Mouse (Mus musculus) midbrain, embryonic 14.5 days (tissue): ENCODE measurements around the gene Astn2. TPM values are rescaled to one million over a fixed set of nuclear protein-coding genes. Genes with fewer than 3 reads are reported as not detected.

Experiments used
- ATAC-seq: fragments of 200-750 bp; cut with Nextera tagmentation; 2 replicates; pipeline ENCODE4 v1.8.0; 2017; ENCODE audit warnings: moderate number of reproducible peaks, moderate library complexity; ENCODE audit not compliant: low FRiP score, low TSS enrichment
- DNase-seq: peaks from one replicate; pipeline ENCODE4 v3.0.0-alpha.2; 2015
- H3K27ac ChIP-seq: fragments of 300-500 bp; sonication (generic); replicated peaks from 2 replicates; pipeline ENCODE4 v1.5.1; 2014; ENCODE audit warnings: mild to moderate bottlenecking, low read depth, low read length, moderate library complexity
- H3K27me3 ChIP-seq: fragments of 300-500 bp; sonication (generic); 2 replicates; pipeline ENCODE4 v1.6.1; 2014; ENCODE audit warnings: low read length, control low read depth, mixed read lengths; ENCODE audit not compliant: control insufficient read depth, insufficient read depth
- H3K36me3 ChIP-seq: fragments of 300-500 bp; sonication (generic); 2 replicates; pipeline ENCODE4 v1.6.1; 2014; ENCODE audit warnings: low read length, control low read depth; ENCODE audit not compliant: control insufficient read depth, insufficient read depth
- H3K4me1 ChIP-seq: fragments of 300-500 bp; sonication (generic); 2 replicates; pipeline ENCODE4 v1.6.1; 2014; ENCODE audit warnings: mild to moderate bottlenecking, antibody characterized with exemption, low read length, control low read depth; ENCODE audit not compliant: control insufficient read depth, insufficient read depth
- H3K4me2 ChIP-seq: fragments of 300-500 bp; sonication (generic); 2 replicates; pipeline ENCODE4 v1.6.1; 2014; ENCODE audit warnings: mild to moderate bottlenecking, low read length, moderate library complexity
- H3K4me3 ChIP-seq: fragments of 300-500 bp; sonication (generic); replicated peaks from 2 replicates; pipeline ENCODE4 v1.5.1; 2014; ENCODE audit warnings: low read depth, low read length
- H3K9ac ChIP-seq: fragments of 300-500 bp; sonication (generic); replicated peaks from 2 replicates; pipeline ENCODE4 v1.6.1; 2014; ENCODE audit warnings: mild to moderate bottlenecking, low read length, moderate library complexity
- H3K9me3 ChIP-seq: fragments of 300-500 bp; sonication (generic); 2 replicates; pipeline ENCODE4 v1.6.1; 2016; ENCODE audit warnings: low read length, control low read depth, mixed read lengths; ENCODE audit not compliant: control insufficient read depth
- WGBS: fragments of 180-500 bp; shearing (Covaris S2); extraction: QIAGEN DNeasy Blood & Tissue Kit; methylation state at CpG from one replicate; pipeline ENCODE4 v1.1.7; 2014; 5-methylcytosine and 5-hydroxymethylcytosine counted together
- polyA plus RNA-seq: library from polyadenylated mRNA; unstranded; fragments of >200 nt; fragmentation: Nextera tagmentation; extraction: Ambion mirVana; gene quantifications from 2 replicates; pipeline ENCODE4 v1.2.1, GENCODE M21; 2014

Astn2 gene
- polyA plus RNA-seq, 1 experiment from 2014 or later: 4.4 TPM

GRCm38 (mm10) chr4:65758174-65758874, 646.1 kb downstream of the Astn2 start:
- no peaks in the 10 kb centered on the region for H3K9me3 ChIP-seq
- DNase-seq: peak; percentile 29
- 0 out of 2 replicates have a peak overlapping the region, but pooled peaks have one; percentile 6 for H3K27ac ChIP-seq
- H3K4me2 ChIP-seq: no peak overlapping the region
- no peak overlapping the region for H3K4me3 ChIP-seq
- no peaks in the 10 kb centered on the region for H3K27me3 ChIP-seq
- 55% methylated on average over 5 of the region's 5 CpGs for WGBS
- no peaks in the 10 kb centered on the region for H3K36me3 ChIP-seq
- no peaks in the 10 kb centered on the region for H3K4me1 ChIP-seq
- no peak overlapping the region for H3K9ac ChIP-seq
- ATAC-seq: peak; percentile 24; the same call in 1 of the 2 replicates

- DNase-seq (no peak), ATAC-seq (no peak)
- 94% methylated on average over 3 of the region's 3 CpGs for WGBS
- no peaks in the 10 kb centered on the region for H3K4me1 ChIP-seq
- H3K9ac ChIP-seq: no peak overlapping the region
- no peak overlapping the region for H3K4me2 ChIP-seq
- no peaks in the 10 kb centered on the region for H3K9me3 ChIP-seq
- H3K36me3 ChIP-seq: no peaks in the 10 kb centered on the region
- H3K4me3 ChIP-seq: no peak overlapping the region
- H3K27me3 ChIP-seq: no peaks in the 10 kb centered on the region
- H3K27ac ChIP-seq: no peak overlapping the region
These were observed 651.5 kb downstream of the Astn2 start for GRCm38 (mm10) chr4:65752941-65753340.

GRCm38 (mm10) chr4:65744788-65745187, 659.6 kb downstream of the Astn2 start:
- peaks cover 8% of the 10 kb centered on the region for H3K4me1 ChIP-seq
- no peak overlapping the region for H3K9ac ChIP-seq
- peak overlapping the region; percentile 28 for H3K27ac ChIP-seq
- H3K9me3 ChIP-seq: no peaks in the 10 kb centered on the region
- H3K36me3 ChIP-seq: no peaks in the 10 kb centered on the region
- ATAC-seq: 0 out of 2 replicates have a peak, but pooled peaks have one; percentile 14
- no peak overlapping the region for H3K4me2 ChIP-seq
- H3K4me3 ChIP-seq: no peak overlapping the region
- peak; percentile 8 for DNase-seq
- H3K27me3 ChIP-seq: no peaks in the 10 kb centered on the region

- Histone ChIP-seq H3K36me3 (no peaks in the 10 kb centered on the region), H3K9me3 (no peaks in the 10 kb centered on the region), H3K4me1 (peaks cover 8% of the 10 kb centered on the region), H3K4me3 (no peak overlapping the region), H3K27ac (peak overlapping the region; percentile 28; the same call in 1 of the 2 replicates), H3K9ac (no peak overlapping the region), H3K27me3 (no peaks in the 10 kb centered on the region), H3K4me2 (no peak overlapping the region)
- ATAC-seq: peak; percentile 59; the same call in 1 of the 2 replicates
- 29% methylated on average over 5 of the region's 5 CpGs for whole genome bisulfite sequencing
- DNase-seq: peak; percentile 62
These were observed 660.3 kb downstream of the Astn2 start for GRCm38 (mm10) chr4:65744088-65744610.

- no peak for ATAC-seq
These were observed 661.2 kb downstream of the Astn2 start for GRCm38 (mm10) chr4:65743160-65743691.

GRCm38 (mm10) chr4:65724414-65724813, 680.0 kb downstream of the Astn2 start:
- H3K36me3 ChIP-seq: no peaks in the 10 kb centered on the region
- no peaks in the 10 kb centered on the region for H3K27me3 ChIP-seq
- 65% methylated on average over 6 of the region's 6 CpGs for WGBS

More at GRCm38 (mm10) chr4:65743160-65743691, 661.2 kb downstream of the Astn2 start:
- H3K9me3 ChIP-seq: no peaks in the 10 kb centered on the region
- H3K27me3 ChIP-seq: no peaks in the 10 kb centered on the region
- no peak overlapping the region for H3K4me3 ChIP-seq
- H3K27ac ChIP-seq: peak overlapping the region; percentile 28; the same call in 1 of the 2 replicates
- H3K4me1 ChIP-seq: peaks cover 8% of the 10 kb centered on the region
- no peak overlapping the region for H3K9ac ChIP-seq
- no peaks in the 10 kb centered on the region for H3K36me3 ChIP-seq
- DNase-seq: no peak
- no peak overlapping the region for H3K4me2 ChIP-seq

GRCm38 (mm10) chr4:65719610-65720009, 684.8 kb downstream of the Astn2 start:
- ATAC-seq (no peak), DNase-seq (no peak)
- H3K9ac ChIP-seq: no peak overlapping the region
- H3K4me1 ChIP-seq: no peaks in the 10 kb centered on the region
- no peak overlapping the region for H3K4me3 ChIP-seq
- H3K27ac ChIP-seq: no peak overlapping the region
- no peaks in the 10 kb centered on the region for H3K27me3 ChIP-seq
- H3K9me3 ChIP-seq: no peaks in the 10 kb centered on the region
- 84% methylated on average over 2 of the region's 2 CpGs for WGBS
- H3K36me3 ChIP-seq: no peaks in the 10 kb centered on the region
- no peak overlapping the region for H3K4me2 ChIP-seq

More at GRCm38 (mm10) chr4:65724414-65724813, 680.0 kb downstream of the Astn2 start:
- ATAC-seq (no peak), DNase-seq (no peak)
- no peak overlapping the region for H3K4me2 ChIP-seq
- no peak overlapping the region for H3K9ac ChIP-seq
- H3K4me1 ChIP-seq: no peaks in the 10 kb centered on the region
- H3K4me3 ChIP-seq: no peak overlapping the region
- no peaks in the 10 kb centered on the region for H3K9me3 ChIP-seq
- no peak overlapping the region for H3K27ac ChIP-seq

GRCm38 (mm10) chr4:65717899-65718298, 686.5 kb downstream of the Astn2 start:
- peak; percentile 32 for DNase-seq
- no peak for ATAC-seq
- H3K27me3 ChIP-seq: no peaks in the 10 kb centered on the region
- no peaks in the 10 kb centered on the region for H3K4me1 ChIP-seq
- H3K27ac ChIP-seq: no peak overlapping the region
- WGBS: 31% methylated on average over 1 of the region's 1 CpGs
- no peaks in the 10 kb centered on the region for H3K36me3 ChIP-seq
- no peaks in the 10 kb centered on the region for H3K9me3 ChIP-seq
- H3K9ac ChIP-seq: no peak overlapping the region
- no peak overlapping the region for H3K4me3 ChIP-seq
- no peak overlapping the region for H3K4me2 ChIP-seq

GRCm38 (mm10) chr4:65716086-65716485, 688.3 kb downstream of the Astn2 start:
- Histone ChIP-seq H3K9ac (no peak overlapping the region), H3K27me3 (no peaks in the 10 kb centered on the region), H3K4me1 (no peaks in the 10 kb centered on the region), H3K4me3 (no peak overlapping the region), H3K9me3 (no peaks in the 10 kb centered on the region), H3K4me2 (no peak overlapping the region), H3K27ac (no peak overlapping the region), H3K36me3 (no peaks in the 10 kb centered on the region)
- DNase-seq (no peak), ATAC-seq (no peak)
- WGBS: 86% methylated on average over 2 of the region's 2 CpGs
